Mouse (Mus musculus): ENCODE results near the gene Suox.
"Not testable (repeated sequence)": the region's sequence is repeated elsewhere in the genome, so short reads cannot be mapped to it uniquely, and the experiment has no call there.

Gene Suox

GRCm38 (mm10) chr10:128663441-128664220 is 10.2 kb downstream of the Suox start:
- DNase-seq, result no peak

- no peak for DNase-seq
Observed at GRCm38 (mm10) chr10:128662465-128662864, 11.4 kb downstream of the Suox start.

GRCm38 (mm10) chr10:128659490-128659889 is 14.4 kb downstream of the Suox start:
- DNase-seq, result no peak

GRCm38 (mm10) chr10:128657844-128658243 is 16.0 kb downstream of the Suox start:
- no peak for DNase-seq

GRCm38 (mm10) chr10:128656731-128657130 is 17.1 kb downstream of the Suox start:
- no peak for DNase-seq

GRCm38 (mm10) chr10:128655254-128655653 is 18.6 kb downstream of the Suox start:
- no peak for DNase-seq

GRCm38 (mm10) chr10:128653866-128654265 is 20.0 kb downstream of the Suox start:
- no peak for DNase-seq

GRCm38 (mm10) chr10:128646139-128647089 is 27.5 kb downstream of the Suox start:
- DNase-seq, result peak; percentile 62 to 68

- peak; percentile 75 to 80 for DNase-seq
Observed at GRCm38 (mm10) chr10:128645111-128646011, 28.5 kb downstream of the Suox start, which contains the start of gene Ikzf4. Gene Ikzf4, minus strand, starts transcription at chr10:128645991.

- DNase-seq, result no peak
Observed at GRCm38 (mm10) chr10:128642749-128643148, 31.1 kb downstream of the Suox start.

GRCm38 (mm10) chr10:128641871-128642270 is 32.0 kb downstream of the Suox start:
- DNase-seq, result no peak

- DNase-seq, result no peak
Observed at GRCm38 (mm10) chr10:128640891-128641290, 33.0 kb downstream of the Suox start.

- no peak for DNase-seq
Observed at GRCm38 (mm10) chr10:128639999-128640398, 33.9 kb downstream of the Suox start.

GRCm38 (mm10) chr10:128637011-128637410 is 36.9 kb downstream of the Suox start:
- no peak for DNase-seq

GRCm38 (mm10) chr10:128636561-128636960 is 37.3 kb downstream of the Suox start:
- no peak for DNase-seq

GRCm38 (mm10) chr10:128635697-128636096 is 38.2 kb downstream of the Suox start:
- DNase-seq, result no peak

GRCm38 (mm10) chr10:128631571-128631970 is 42.3 kb downstream of the Suox start:
- DNase-seq, result no peak

GRCm38 (mm10) chr10:128630306-128630705 is 43.6 kb downstream of the Suox start:
- DNase-seq, result not testable (repeated sequence)

GRCm38 (mm10) chr10:128629746-128630145 is 44.1 kb downstream of the Suox start:
- no peak for DNase-seq

- no peak for DNase-seq
Observed at GRCm38 (mm10) chr10:128627398-128628317, 46.2 kb downstream of the Suox start.
